Mouse (Mus musculus) heart, adult 2 months (tissue): ENCODE data around the gene Pdgfra. TPM values are rescaled to one million over a fixed set of nuclear protein-coding genes. Genes with fewer than 3 reads are reported as not detected.
A peak's percentile ranks its signal among the peaks of the same experiment; 100 is the strongest.

Experiments used
- DNase-seq, 2 experiments: peaks; one replicate each; pipeline ENCODE4 v3.0.0; 2021
- H3K27ac ChIP-seq: fragments of 200-600 bp; 2 replicates; pipeline ENCODE4 v1.8.1; 2022
- H3K27me3 ChIP-seq: fragments of 200-500 bp; 2 replicates; pipeline ENCODE4 v1.6.1; 2012; ENCODE audit warnings: mild to moderate bottlenecking, low read length, inconsistent platforms, mixed read lengths; ENCODE audit not compliant: control insufficient read depth, insufficient read depth
- H3K36me3 ChIP-seq: fragments of 200-500 bp; 2 replicates; pipeline ENCODE4 v1.6.1; 2012; ENCODE audit warnings: low read length, inconsistent platforms; ENCODE audit not compliant: control insufficient read depth, insufficient read depth
- H3K4me1 ChIP-seq: fragments of 200-500 bp; 2 replicates; pipeline ENCODE4 v1.6.1; 2011; ENCODE audit warnings: low read length; ENCODE audit not compliant: control insufficient read depth, insufficient read depth
- H3K4me3 ChIP-seq: fragments of 200-600 bp; 2 replicates; pipeline ENCODE4 v1.8.1; 2022
- H3K79me2 ChIP-seq: fragments of 200-500 bp; replicated peaks from 2 replicates; pipeline ENCODE4 v1.6.1; 2012; ENCODE audit warnings: mild to moderate bottlenecking, inconsistent platforms, low read length, moderate library complexity, mixed read lengths; ENCODE audit not compliant: control insufficient read depth, insufficient read depth
- H3K9ac ChIP-seq: fragments of 200-500 bp; 2 replicates; pipeline ENCODE4 v1.6.1; 2012; ENCODE audit warnings: low read depth, mild to moderate bottlenecking, control low read depth, inconsistent platforms, low read length, mixed read lengths
- CTCF ChIP-seq: fragments of 200-600 bp; IDR thresholded peaks from 2 replicates; pipeline ENCODE4 v1.8.1; 2022; ENCODE audit warnings: antibody characterized with exemption, mild to moderate bottlenecking, moderate library complexity
- EP300 ChIP-seq: fragments of 200-500 bp; IDR thresholded peaks from 2 replicates; pipeline ENCODE4 v1.6.1; 2011; ENCODE audit warnings: low read depth, low read length, control low read depth; ENCODE audit not compliant: insufficient read depth
- POLR2A ChIP-seq: fragments of 200-500 bp; IDR thresholded peaks from 2 replicates; pipeline ENCODE4 v1.6.1; 2011; ENCODE audit warnings: mild to moderate bottlenecking, low read depth, low read length, control low read depth; ENCODE audit not compliant: insufficient read depth
- WGBS: fragments of 180-500 bp; shearing (Covaris S2); methylation state at CpG from one replicate; pipeline ENCODE4 v1.1.7; 2018; 5-methylcytosine and 5-hydroxymethylcytosine counted together
- intact Hi-C: fragments of 180-260 bp; cut with DNase I; formaldehyde crosslinking; loops from one replicate; pipeline ENCODE4 v1.15.1; 2025
- polyA plus RNA-seq: library from polyadenylated mRNA; depleted of rRNA; stranded (reverse); fragments of >200 nt; gene quantifications from 2 replicates; pipeline ENCODE4 v1.2.3, GENCODE M21; 2012
- total RNA-seq, 2 experiments: library from RNA; stranded (reverse); gene quantifications; 2 replicates each; pipeline ENCODE4 v1.2.3; 2021

The Pdgfra gene
- total and polyA plus RNA-seq, 3 experiments: 11.8 to 29.3 (median 27.8) TPM

DNA sequence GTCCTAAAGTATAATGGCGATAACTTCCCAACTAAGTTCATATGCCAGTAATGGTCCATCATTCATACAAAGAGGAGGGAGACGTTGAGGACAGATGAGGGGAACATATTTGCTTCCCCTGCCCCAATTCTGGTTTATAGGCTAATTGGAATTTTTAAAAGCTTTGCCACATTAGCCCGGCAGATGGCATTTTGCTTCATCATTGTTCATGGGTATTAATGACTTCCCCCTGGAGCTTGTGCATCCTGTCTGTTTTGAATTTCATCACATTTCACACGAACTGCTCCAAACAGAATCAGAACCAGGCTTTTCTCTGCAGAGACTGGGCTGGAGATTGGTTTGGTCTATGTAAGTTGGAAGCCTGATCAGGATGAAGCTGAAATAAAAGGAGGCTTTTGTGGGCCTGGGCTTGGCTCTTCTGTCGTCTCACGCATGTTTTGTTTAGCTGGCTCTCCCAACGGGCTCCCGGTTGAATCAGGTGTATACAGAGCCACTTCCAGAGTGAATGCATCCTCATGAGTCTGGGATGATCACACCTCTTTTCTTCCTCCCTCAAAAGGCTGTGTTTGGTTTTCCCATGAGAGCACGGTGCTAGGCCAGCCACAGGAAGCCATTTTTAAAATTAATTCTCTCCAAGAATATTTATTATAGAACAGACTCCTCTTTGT, 47.7 kb downstream of the Pdgfra start:
- H3K36me3 ChIP-seq: no peaks in the 10 kb centered on the region
- no peaks in the 10 kb centered on the region for H3K79me2 ChIP-seq
- intact Hi-C loops: no loop called here
- no peaks in the 10 kb centered on the region for H3K4me1 ChIP-seq
- 74% methylated on average over 9 of the region's 9 CpGs for WGBS
- TF ChIP-seq EP300: no peak
- TF ChIP-seq POLR2A: no peak
- TF ChIP-seq CTCF: no peak
- H3K4me3 ChIP-seq: no peak overlapping the region
- peak in 1 of 2 experiments; percentile 7 for DNase-seq
- no peaks in the 10 kb centered on the region for H3K27me3 ChIP-seq
- H3K9ac ChIP-seq: no peak overlapping the region
- H3K27ac ChIP-seq: no peak overlapping the region

DNA sequence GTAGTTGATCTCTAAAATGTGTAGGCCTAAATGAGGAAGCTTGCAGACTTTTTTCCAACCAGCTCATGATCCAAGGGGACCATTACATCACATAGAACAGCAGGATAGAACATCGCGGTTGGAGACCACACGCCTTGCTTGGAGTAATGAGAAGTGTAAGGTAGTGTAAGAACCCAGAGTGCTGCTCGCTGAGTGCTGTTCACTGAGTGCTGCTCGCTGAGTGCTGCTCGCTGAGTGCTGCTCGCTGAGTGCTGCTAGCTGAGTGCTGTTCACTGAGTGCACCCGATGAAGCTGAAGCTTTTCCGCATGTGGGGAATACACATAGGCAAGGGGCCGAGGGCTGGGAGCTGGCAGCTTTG, 48.3 kb downstream of the Pdgfra start:
- H3K4me1 ChIP-seq: no peaks in the 10 kb centered on the region
- no peak for TF ChIP-seq EP300
- H3K79me2 ChIP-seq: no peaks in the 10 kb centered on the region
- intact Hi-C loops: no loop called here
- WGBS: 84% methylated on average over 10 of the region's 10 CpGs
- no peak overlapping the region for H3K9ac ChIP-seq
- H3K27ac ChIP-seq: no peak overlapping the region
- H3K36me3 ChIP-seq: no peaks in the 10 kb centered on the region
- no peaks in the 10 kb centered on the region for H3K27me3 ChIP-seq
- DNase-seq: peak in 1 of 2 experiments; percentile 4
- no peak overlapping the region for H3K4me3 ChIP-seq

DNA sequence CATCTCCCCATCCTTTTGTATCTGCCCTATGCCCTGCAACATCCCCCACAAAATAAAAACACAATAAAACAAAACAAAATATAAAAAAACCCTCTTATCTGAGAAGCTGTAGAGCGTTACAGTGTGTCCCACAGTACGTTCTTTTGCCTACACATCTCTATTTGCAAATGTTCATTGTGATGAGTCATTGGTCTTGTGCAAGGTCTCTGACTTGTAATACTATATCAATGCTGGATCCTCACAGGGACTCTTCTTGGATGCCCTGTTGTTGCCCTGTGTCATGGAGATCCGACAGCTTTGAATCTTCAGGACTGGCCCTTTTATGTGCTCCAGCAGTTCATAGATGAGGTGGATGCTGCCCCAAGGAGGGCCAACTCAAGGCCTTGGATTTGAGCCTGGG, 55.8 kb downstream of the Pdgfra start:
- DNase-seq: no peak
- H3K27ac ChIP-seq: no peak overlapping the region
- no peak for TF ChIP-seq EP300
- no peak for TF ChIP-seq CTCF
- no peak for TF ChIP-seq POLR2A
- intact Hi-C loops: no loop called here
- H3K4me3 ChIP-seq: no peak overlapping the region
- H3K79me2 ChIP-seq: no peaks in the 10 kb centered on the region
- no peak overlapping the region for H3K9ac ChIP-seq
- H3K4me1 ChIP-seq: peaks cover 1% of the 10 kb centered on the region
- H3K27me3 ChIP-seq: no peaks in the 10 kb centered on the region
- WGBS: 76% methylated on average over 3 of the region's 3 CpGs
- H3K36me3 ChIP-seq: no peaks in the 10 kb centered on the region

DNA sequence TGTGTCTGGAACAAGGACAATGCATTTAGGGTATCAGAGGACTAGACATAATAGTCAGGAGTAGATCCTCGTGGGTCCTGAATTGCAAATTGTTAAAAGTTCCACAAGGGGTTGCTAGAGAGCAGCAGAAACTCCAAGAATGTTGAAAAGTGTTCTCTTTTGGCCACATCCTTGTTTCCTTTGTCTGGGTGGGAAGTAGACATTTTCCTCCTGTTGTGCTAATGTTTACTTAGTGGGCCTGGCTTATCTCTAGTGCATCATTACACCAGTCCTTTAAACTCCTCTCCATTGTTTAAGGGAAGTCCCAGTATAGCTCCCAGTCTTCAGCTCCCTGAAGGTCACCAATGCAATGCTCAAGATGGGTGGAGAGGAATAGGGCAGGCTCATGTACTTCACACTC, 57.9 kb downstream of the Pdgfra start:
- Histone ChIP-seq H3K4me3 (no peak overlapping the region), H3K27ac (no peak overlapping the region), H3K36me3 (no peaks in the 10 kb centered on the region), H3K27me3 (no peaks in the 10 kb centered on the region), H3K4me1 (peaks cover 1% of the 10 kb centered on the region), H3K79me2 (no peaks in the 10 kb centered on the region), H3K9ac (no peak overlapping the region)
- intact Hi-C loops: loop anchor here (1.0 kb wide), 2 partner anchors 137 to 643 kb away; no protein-coding TSS in a partner anchor
- WGBS: 0% methylated on average over 1 of the region's 1 CpGs
- no peak for TF ChIP-seq EP300
- peak; percentile 77 for TF ChIP-seq CTCF
- DNase-seq: no peak

DNA sequence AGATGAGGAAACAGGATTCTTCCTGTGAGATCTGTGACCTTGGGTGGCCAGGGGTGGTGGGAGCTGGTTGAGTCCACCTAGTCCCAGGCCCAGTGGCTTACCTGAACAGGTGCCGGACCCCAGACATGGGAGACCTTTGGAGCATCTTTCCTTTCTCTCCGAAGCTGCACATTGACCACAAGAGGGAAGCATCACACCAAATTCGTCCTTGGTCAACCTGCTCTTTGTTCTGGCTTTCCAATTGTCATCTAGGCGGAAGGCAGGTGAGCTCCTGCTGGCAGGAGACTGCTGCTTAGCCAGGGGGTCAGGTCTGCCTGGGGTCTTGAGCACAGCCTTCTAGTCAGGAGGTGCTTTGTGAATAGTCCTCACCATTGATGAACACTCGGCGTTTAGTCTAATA, 62.4 kb downstream of the Pdgfra start:
- 55% methylated on average over 6 of the region's 6 CpGs for WGBS
- intact Hi-C loops: no loop called here
- no peak for DNase-seq

DNA sequence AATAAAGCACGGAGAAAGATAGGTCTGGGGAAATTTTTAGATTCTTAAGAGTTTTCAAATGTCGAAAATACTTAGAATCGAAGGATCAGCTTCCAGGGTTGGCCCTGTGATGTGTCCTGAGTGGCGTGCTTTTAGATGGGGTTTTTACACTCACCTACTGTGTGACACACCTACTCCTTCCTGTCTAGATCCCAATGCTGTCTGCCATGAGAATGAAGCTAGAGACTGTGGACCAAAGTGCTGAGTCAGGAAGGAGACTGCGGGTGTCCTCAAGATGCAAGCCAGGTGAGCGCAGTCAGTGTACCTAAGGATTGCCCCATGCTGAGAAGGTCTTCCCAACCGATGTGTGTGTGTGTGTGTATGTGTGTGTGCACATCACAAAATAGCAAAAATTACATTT, 62.8 kb downstream of the Pdgfra start:
- no peak for DNase-seq
- 83% methylated on average over 7 of the region's 7 CpGs for WGBS
- intact Hi-C loops: no loop called here
- H3K4me3 ChIP-seq: no peak overlapping the region
- TF ChIP-seq CTCF (no peak), POLR2A (no peak), EP300 (no peak)
- H3K9ac ChIP-seq: no peak overlapping the region
- H3K36me3 ChIP-seq: no peaks in the 10 kb centered on the region
- H3K79me2 ChIP-seq: no peaks in the 10 kb centered on the region
- H3K27me3 ChIP-seq: no peaks in the 10 kb centered on the region
- peaks cover 1% of the 10 kb centered on the region for H3K4me1 ChIP-seq
- H3K27ac ChIP-seq: no peak overlapping the region

More for the DNA sequence above, 62.4 kb downstream of the Pdgfra start:
- no peaks in the 10 kb centered on the region for H3K27me3 ChIP-seq
- H3K4me3 ChIP-seq: no peak overlapping the region
- H3K4me1 ChIP-seq: peaks cover 1% of the 10 kb centered on the region
- TF ChIP-seq CTCF (peak; percentile 55), EP300 (no peak)
- no peak overlapping the region for H3K27ac ChIP-seq
- no peak overlapping the region for H3K9ac ChIP-seq
- H3K36me3 ChIP-seq: no peaks in the 10 kb centered on the region
- H3K79me2 ChIP-seq: no peaks in the 10 kb centered on the region
